Mouse (Mus musculus) heart, adult 2 months (tissue): ENCODE results near the gene Cacna1c. TPM values are rescaled to one million over a fixed set of nuclear protein-coding genes. Genes with fewer than 3 reads are reported as not detected.

ENCODE experiments used
- DNase-seq, 2 experiments: peaks; one replicate each; pipeline ENCODE4 v3.0.0; 2021
- H3K27ac ChIP-seq: fragments of 200-600 bp; 2 replicates; pipeline ENCODE4 v1.8.1; 2022
- H3K27me3 ChIP-seq: fragments of 200-500 bp; 2 replicates; pipeline ENCODE4 v1.6.1; 2012; ENCODE audit warnings: mild to moderate bottlenecking, low read length, inconsistent platforms, mixed read lengths; ENCODE audit not compliant: control insufficient read depth, insufficient read depth
- H3K36me3 ChIP-seq: fragments of 200-500 bp; 2 replicates; pipeline ENCODE4 v1.6.1; 2012; ENCODE audit warnings: low read length, inconsistent platforms; ENCODE audit not compliant: control insufficient read depth, insufficient read depth
- H3K4me1 ChIP-seq: fragments of 200-500 bp; 2 replicates; pipeline ENCODE4 v1.6.1; 2011; ENCODE audit warnings: low read length; ENCODE audit not compliant: control insufficient read depth, insufficient read depth
- H3K4me3 ChIP-seq: fragments of 200-600 bp; 2 replicates; pipeline ENCODE4 v1.8.1; 2022
- H3K79me2 ChIP-seq: fragments of 200-500 bp; replicated peaks from 2 replicates; pipeline ENCODE4 v1.6.1; 2012; ENCODE audit warnings: mild to moderate bottlenecking, inconsistent platforms, low read length, moderate library complexity, mixed read lengths; ENCODE audit not compliant: control insufficient read depth, insufficient read depth
- H3K9ac ChIP-seq: fragments of 200-500 bp; 2 replicates; pipeline ENCODE4 v1.6.1; 2012; ENCODE audit warnings: low read depth, mild to moderate bottlenecking, control low read depth, inconsistent platforms, low read length, mixed read lengths
- CTCF ChIP-seq: fragments of 200-600 bp; IDR thresholded peaks from 2 replicates; pipeline ENCODE4 v1.8.1; 2022; ENCODE audit warnings: antibody characterized with exemption, mild to moderate bottlenecking, moderate library complexity
- EP300 ChIP-seq: fragments of 200-500 bp; IDR thresholded peaks from 2 replicates; pipeline ENCODE4 v1.6.1; 2011; ENCODE audit warnings: low read depth, low read length, control low read depth; ENCODE audit not compliant: insufficient read depth
- POLR2A ChIP-seq: fragments of 200-500 bp; IDR thresholded peaks from 2 replicates; pipeline ENCODE4 v1.6.1; 2011; ENCODE audit warnings: mild to moderate bottlenecking, low read depth, low read length, control low read depth; ENCODE audit not compliant: insufficient read depth
- WGBS: fragments of 180-500 bp; shearing (Covaris S2); methylation state at CpG from one replicate; pipeline ENCODE4 v1.1.7; 2018; 5-methylcytosine and 5-hydroxymethylcytosine counted together
- intact Hi-C: fragments of 180-260 bp; cut with DNase I; formaldehyde crosslinking; loops from one replicate; pipeline ENCODE4 v1.15.1; 2025
- polyA plus RNA-seq: library from polyadenylated mRNA; depleted of rRNA; stranded (reverse); fragments of >200 nt; gene quantifications from 2 replicates; pipeline ENCODE4 v1.2.3, GENCODE M21; 2012
- total RNA-seq, 2 experiments: library from RNA; stranded (reverse); gene quantifications; 2 replicates each; pipeline ENCODE4 v1.2.3; 2021

Gene Cacna1c
- total and polyA plus RNA-seq, 3 experiments = 56.8 to 228 (median 194) TPM

DNA sequence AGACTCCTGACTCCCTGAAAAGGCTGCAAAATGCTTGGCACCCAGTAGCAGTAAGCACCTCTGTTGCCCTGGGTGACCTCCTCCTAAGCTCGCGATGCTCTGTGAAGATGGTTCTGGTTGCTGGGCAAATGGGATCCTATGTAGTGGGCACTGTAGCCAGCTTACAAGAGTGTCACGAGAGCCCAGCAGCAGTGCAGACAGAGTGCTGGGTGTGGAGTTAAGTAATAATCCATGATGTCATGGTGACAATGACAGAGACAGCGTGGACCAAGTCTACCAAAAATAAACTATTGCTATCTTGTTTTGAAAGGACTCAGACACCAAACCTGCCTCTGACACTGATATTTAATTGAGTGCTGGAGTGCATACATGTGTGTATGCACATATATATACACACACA lies 5.4 kb upstream of the Cacna1c start:
- TF ChIP-seq CTCF (no peak), EP300 (0 out of 2 replicates have a peak, but pooled peaks have one; percentile 43)
- peaks cover 1% of the 10 kb centered on the region; the same call in 1 of the 2 replicates for H3K4me1 ChIP-seq

DNA sequence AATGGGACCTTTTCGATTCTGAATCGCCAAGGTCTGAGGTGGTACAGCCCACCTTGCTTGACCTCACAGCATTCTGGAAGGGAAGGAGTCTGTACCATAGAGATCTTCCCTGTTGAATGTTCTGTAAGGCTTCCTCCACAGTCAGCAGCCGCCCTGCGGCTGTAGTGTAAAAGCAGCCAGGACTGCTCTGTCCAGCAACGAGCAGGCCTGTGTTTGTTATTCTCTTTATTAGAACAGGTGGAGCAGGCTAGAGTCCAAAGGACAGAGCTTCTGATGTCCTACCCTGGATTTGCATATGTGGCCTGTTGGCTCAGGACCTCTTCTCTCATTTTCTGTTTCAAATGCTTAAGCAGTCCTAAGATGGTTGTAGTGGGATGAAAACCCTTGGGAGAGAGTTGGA lies 4.1 kb upstream of the Cacna1c start:
- Histone ChIP-seq H3K9ac (no peak overlapping the region), H3K79me2 (no peaks in the 10 kb centered on the region), H3K4me3 (no peak overlapping the region), H3K4me1 (peaks cover 1% of the 10 kb centered on the region; the same call in 1 of the 2 replicates), H3K27me3 (no peaks in the 10 kb centered on the region), H3K27ac (no peak overlapping the region), H3K36me3 (no peaks in the 10 kb centered on the region)
- intact Hi-C loops = no loop called here
- 69% methylated on average over 5 of the region's 5 CpGs for WGBS
- no peak for DNase-seq
- TF ChIP-seq POLR2A = no peak
- no peak for TF ChIP-seq CTCF
- no peak for TF ChIP-seq EP300

More for the DNA sequence above, 5.4 kb upstream of the Cacna1c start:
- WGBS = 68% methylated on average over 4 of the region's 4 CpGs
- Histone ChIP-seq H3K9ac (no peak overlapping the region), H3K79me2 (no peaks in the 10 kb centered on the region), H3K36me3 (no peaks in the 10 kb centered on the region), H3K27ac (peak overlapping the region; percentile 43), H3K4me3 (no peak overlapping the region), H3K27me3 (no peaks in the 10 kb centered on the region)
- peak in 1 of 2 experiments; percentile 37 for DNase-seq
- intact Hi-C loops = no loop called here

DNA sequence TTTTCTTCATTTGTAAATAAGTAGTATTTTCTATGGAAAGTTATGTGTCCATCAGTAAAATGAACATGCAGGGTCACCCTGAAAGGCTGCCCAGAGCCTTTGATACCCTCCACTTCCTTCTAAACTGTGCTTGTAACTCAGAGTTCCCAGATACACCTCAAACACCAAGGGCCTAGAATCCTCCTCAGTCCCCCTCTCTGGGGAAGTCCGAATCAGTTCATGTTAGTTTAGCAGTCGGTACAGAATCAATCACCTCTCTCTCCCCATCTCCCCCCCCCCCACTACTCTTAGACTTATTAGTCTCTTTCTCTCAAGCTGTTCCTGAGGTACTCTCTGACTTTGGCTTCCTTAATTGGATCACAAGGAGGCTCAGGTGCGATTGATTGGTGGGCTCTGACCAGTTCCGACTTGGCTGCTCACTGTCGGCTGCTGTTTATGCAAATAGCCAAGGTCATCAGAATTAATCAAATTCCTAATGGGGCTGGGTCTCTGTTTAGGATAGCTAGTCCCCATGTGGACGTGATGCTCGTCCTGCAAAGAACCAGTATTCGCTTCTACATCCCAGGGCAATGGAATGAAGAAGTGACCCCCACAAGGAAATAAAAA lies 3.2 kb upstream of the Cacna1c start:
- no peak overlapping the region for H3K9ac ChIP-seq
- TF ChIP-seq POLR2A = no peak
- TF ChIP-seq CTCF = no peak
- no peak for TF ChIP-seq EP300
- no peak overlapping the region for H3K4me3 ChIP-seq
- H3K27me3 ChIP-seq = no peaks in the 10 kb centered on the region
- no peaks in the 10 kb centered on the region for H3K79me2 ChIP-seq
- DNase-seq = no peak
- 70% methylated on average over 8 of the region's 8 CpGs for WGBS
- peaks cover 1% of the 10 kb centered on the region; the same call in 1 of the 2 replicates for H3K4me1 ChIP-seq
- intact Hi-C loops = no loop called here
- no peak overlapping the region for H3K27ac ChIP-seq
- no peaks in the 10 kb centered on the region for H3K36me3 ChIP-seq

DNA sequence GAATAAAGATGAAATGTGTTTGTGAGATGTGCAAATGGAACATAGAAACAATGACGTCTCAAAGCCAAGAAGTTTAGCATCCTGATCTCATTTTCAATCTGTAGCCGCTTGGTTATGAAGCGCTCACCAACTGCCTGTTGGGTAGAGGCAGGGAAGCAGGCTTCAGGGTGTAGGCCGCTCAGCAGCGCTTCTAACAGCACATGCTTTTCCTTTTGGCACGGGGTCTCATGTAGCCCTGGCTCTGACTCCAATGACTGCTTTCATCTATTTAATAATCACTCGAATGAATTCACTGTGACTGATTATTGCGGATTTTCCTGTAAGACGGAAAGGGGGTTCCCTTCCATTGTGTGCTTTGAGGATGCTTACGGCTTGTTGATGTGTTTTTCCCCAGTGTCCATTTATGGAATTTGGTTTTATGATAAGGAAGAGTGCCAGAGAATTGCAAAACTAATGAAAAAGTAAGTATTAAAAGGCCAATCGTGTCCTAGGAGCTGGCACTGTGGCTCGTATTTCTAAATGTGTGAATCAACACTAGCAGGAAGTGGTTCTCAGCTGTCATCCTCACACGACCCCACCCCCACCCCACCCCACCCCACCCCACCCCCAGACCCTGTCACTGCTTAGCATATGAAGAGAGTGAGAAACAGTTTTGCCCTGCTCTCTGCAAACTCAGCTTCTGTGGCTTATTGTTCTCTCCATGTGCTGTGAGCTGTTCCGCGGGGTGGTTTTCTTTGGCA lies 2.5 kb upstream of the Cacna1c start:
- Histone ChIP-seq H3K27me3 (no peaks in the 10 kb centered on the region), H3K36me3 (no peaks in the 10 kb centered on the region), H3K4me3 (no peak overlapping the region), H3K4me1 (peaks cover 1% of the 10 kb centered on the region; the same call in 1 of the 2 replicates), H3K27ac (no peak overlapping the region), H3K9ac (no peak overlapping the region), H3K79me2 (no peaks in the 10 kb centered on the region)
- TF ChIP-seq EP300 = no peak
- WGBS = 48% methylated on average over 15 of the region's 15 CpGs
- intact Hi-C loops = no loop called here
- DNase-seq = no peak

DNA sequence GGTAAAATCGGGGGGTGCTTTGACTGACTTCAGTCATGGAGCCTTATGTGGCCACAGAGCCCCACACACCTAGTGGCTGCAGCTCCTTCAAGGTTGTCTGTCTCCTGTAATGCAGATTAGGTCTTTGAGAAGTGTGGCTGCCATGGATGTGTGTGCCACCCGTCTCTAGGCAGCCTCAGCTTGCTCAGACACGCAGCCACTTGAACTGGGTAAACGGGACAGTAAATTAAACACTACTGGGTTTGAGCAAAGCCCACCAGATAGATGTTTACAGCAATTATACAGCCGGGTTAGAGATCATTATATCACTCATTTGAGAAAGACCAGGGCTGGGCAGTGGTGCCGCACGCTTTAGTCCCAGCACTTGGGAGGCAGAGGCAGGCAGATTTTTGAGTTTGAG lies 1.6 kb downstream of the Cacna1c start:
- peak overlapping the region; percentile 70 for H3K9ac ChIP-seq
- no peak for TF ChIP-seq EP300
- no peak for TF ChIP-seq POLR2A
- TF ChIP-seq CTCF = no peak
- peak overlapping the region; percentile 48 for H3K4me3 ChIP-seq
- no peaks in the 10 kb centered on the region for H3K79me2 ChIP-seq
- H3K4me1 ChIP-seq = peaks cover 4% of the 10 kb centered on the region; the same call in 1 of the 2 replicates
- H3K27ac ChIP-seq = peak overlapping the region; percentile 88
- intact Hi-C loops = loop anchor here (2.0 kb wide), 1 partner anchor 62 kb away; no protein-coding TSS in a partner anchor
- 72% methylated on average over 7 of the region's 7 CpGs for WGBS
- peak in 1 of 2 experiments; percentile 6 for DNase-seq
- peaks cover 21% of the 10 kb centered on the region for H3K36me3 ChIP-seq
- H3K27me3 ChIP-seq = no peaks in the 10 kb centered on the region

DNA sequence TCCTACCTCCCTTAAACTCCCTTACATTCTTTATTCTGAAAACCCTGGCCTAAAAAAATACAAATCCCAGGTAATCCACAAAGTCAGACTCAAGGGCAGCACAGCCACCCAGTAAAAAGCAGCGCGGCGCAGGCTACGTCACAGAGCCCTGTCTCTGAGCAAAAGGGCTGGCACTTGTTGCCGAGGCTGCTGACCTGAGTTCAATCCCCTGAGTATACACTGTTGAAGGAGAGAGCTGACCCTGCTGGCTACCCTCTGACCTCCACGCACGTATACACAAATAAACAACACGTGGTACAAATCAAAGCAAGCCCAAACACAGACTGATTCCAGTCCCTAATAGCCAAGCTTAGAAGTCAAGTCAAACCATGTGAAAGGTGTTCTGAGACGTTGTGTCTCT lies 2.1 kb downstream of the Cacna1c start:
- H3K27ac ChIP-seq = peak overlapping the region; percentile 88

More for the DNA sequence above, 2.1 kb downstream of the Cacna1c start:
- H3K4me1 ChIP-seq = peaks cover 4% of the 10 kb centered on the region; the same call in 1 of the 2 replicates
- TF ChIP-seq CTCF (no peak), EP300 (no peak), POLR2A (no peak; the same call in 1 of the 2 replicates)
- intact Hi-C loops = loop anchor here (2.0 kb wide), 1 partner anchor 61 kb away; no protein-coding TSS in a partner anchor
- peak in 1 of 2 experiments; percentile 30 for DNase-seq
- H3K27me3 ChIP-seq = no peaks in the 10 kb centered on the region
- H3K9ac ChIP-seq = peak overlapping the region; percentile 59
- 68% methylated on average over 9 of the region's 9 CpGs for WGBS
- peak overlapping the region; percentile 48 for H3K4me3 ChIP-seq
- no peaks in the 10 kb centered on the region for H3K79me2 ChIP-seq
- H3K36me3 ChIP-seq = peaks cover 25% of the 10 kb centered on the region
